Mouse (Mus musculus): Measurements from ENCODE around the gene Upf3b.

Upf3b gene

DNA sequence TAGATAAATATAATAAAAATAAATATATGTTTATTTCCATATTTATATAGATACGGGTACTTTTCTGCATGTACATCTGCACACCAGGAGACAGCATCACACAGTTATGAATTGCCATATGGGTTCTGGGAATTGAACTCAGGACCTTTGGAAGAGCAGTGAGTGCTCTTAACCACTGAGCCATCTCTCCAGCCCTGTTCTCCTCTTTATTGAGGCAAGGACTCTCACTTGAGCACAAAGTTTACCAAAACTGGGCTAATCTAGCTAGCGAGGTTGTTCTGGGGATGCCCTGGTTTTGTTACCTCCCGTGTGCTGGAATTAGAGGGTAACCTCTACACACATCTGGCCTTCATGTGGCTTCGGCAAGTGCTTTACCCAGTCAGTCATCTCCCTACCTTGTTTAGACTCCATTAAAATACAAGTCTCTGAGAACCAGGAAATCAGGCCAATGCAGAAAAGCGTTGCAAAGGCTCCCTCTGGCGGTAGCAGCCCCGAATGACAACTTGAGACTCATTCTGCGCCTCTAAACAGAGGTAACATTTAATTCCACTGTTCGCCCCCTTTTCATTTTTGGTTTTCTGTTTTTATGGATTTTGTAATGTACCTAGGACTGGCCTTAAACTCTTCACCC, 35.7 kb downstream of the Upf3b start:
- DNase-seq, result peak; percentile 46

DNA sequence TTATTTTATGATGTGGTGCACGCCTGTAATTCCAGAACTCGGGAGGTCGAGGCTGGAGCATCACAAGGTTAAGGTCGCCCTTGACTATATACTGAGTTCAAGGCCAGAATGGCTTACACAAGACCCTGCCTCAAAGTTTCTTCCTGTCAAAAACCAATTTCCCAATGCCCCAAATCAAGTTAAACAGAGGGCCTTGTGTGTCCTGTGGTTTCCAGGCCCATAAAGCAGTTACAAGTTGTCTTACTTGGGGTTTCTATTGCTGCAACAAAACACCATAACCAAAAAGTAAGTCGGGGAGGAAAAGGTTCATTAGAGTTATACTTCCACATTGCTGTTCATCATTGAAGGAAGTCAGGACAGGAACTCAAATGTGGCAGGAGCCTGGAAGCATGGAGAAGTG, 41.4 kb downstream of the Upf3b start:
- no peak for DNase-seq

DNA sequence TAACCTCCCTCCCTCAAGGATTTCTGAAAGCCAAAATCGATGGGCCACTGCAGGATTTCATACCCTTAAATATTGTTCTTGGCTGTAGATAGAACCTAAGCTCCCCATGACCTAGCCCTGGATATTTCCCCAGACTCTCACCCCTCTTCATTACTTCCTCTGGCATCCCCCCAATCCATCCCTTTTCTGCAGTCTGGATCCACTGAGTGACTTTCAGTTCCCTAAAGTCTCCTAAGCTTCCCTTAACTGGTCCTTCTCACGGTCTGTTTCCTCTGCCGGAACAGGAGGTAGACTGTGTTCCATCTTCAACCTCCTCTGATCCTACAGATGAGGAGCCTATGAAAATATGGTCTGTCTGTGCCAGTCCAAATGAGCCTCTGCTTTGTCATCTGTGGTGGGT, 42.8 kb downstream of the Upf3b start:
- DNase-seq, result no peak

DNA sequence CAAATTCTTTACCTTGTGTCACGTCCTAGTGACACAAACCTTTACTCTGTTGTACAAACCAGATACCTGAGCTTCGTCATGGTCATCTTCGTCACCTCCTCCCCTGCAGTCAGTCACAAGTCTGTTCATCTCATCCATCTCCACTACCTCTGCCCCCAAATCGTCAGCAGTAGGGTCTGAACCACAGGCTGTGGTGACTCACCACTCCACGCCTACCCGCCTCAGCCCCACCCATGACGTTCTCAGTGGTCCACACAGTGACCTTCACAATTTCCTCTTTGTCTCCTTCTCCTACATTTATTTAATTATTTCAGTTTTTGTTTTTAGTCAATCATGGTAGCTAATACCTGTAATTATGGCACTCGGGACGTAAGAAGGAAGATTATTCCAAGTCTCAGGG, 46.2 kb downstream of the Upf3b start:
- DNase-seq, result no peak

DNA sequence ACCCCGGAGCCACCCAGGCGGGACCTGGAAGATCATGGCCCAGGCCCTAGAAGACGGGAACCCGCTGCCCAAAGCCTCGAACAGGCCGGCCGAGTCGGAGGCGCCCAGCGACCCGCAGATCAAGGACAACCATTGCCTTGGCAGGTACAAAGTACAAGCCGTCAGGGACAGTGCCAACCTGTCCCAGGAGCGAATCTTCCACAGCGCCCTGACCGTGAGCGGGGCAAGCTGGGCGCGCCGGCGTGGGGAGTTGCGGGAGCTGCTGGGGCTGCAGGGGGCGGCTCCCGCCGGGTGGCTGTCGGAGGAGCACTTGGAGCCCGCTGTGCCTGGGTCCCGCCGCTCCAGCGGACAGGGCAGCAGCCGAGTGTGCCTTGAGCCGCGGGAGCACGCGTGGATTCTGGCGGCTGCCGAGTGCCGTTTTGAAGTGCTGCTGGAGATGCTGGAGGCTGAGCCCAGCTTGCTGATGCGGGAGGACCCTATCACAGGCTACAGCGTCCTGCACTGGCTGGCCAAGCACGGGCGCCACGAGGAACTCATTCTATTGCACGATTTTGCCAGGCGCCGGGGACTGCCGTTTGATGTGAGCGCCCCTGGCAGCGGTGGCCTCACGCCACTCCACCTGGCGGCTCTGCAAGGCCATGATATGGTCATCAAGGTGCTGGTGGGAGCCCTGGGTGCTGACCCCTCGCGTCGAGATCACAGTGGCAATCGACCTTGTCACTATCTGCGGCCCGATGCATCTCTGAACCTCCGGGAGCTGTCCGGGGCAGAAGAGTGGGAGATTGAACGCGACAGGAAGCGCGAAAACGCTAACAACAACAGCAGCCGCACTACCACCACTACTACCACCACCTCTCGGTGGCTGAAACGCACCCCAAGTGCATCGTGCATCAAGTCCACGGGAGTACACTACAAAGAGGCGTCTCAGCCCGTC, 61.0 kb downstream of the Upf3b start:
- DNase-seq, result no peak

DNA sequence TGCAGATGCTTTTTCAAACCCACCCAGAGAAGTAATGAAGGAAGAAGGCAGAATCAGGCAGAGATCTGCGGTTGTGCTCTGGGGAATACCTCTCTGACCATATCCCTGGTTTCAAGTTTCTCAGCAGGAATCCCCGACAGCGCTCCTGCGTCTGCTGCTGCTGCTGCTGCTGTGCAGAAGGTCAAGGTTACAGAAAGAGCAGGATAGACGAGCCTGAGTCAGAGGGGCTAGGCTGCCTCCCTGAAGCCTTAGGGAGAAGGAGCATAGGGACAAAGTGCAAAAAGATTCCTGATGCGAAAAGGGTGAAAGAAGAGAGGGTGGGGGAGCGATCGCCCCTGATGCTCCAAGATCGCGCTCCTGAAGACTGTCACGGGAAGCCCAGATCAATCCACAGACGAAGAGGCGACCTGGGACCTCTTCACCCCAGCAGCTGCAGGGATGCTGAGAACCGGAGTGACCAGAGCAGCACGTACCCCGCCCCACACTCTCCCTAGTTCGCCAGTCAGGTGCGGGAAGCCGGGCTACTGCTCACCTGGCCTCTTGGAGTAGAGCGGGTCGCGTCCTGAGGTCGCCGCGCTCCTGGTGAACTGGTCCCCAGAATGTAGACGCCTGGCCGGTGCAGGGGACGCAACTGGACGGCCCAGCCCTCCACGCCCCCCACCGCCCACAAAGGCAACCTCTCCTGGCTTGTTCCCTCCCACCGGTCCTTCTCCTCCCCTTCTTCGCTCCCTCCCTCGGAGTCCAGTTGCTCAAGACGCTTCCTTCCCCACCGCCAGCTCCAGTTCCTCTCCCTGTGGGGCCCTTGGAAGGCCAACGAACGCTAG, 61.8 kb downstream of the Upf3b start, which contains the start of gene Sowahd:
TSS of gene Sowahd (plus strand) at position 780 of the 824 bp plus-strand sequence.
- DNase-seq, result no peak

DNA sequence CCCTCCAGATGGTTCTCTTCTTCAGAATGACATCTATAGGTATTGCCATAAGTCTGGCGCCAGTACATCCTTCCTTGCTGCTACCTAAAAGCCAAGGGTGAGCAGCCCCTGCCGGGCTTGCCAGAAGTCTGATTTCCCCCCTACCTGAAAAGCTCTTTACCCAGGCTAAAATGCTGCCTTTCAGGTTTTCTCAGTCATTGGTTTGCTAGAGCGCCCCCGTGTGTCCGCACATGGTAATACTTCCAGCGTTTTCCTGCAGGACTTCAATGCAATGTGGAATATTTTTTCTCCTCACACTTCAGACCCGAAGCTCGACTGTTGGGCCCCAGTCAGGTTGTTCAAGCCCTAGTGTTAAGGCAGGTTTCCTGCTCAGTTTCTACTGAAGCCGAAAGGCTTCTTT, 67.4 kb downstream of the Upf3b start:
- peak; percentile 28 for DNase-seq

All from cerebellum, adult 11 months (tissue).